26 mouse cellular contexts compared by ENCODE assay signal in genomic region chr14:99456555-99456954, GRCm38 (mm10).
DNase-seq lines count a peak whose midpoint lies in the region; ATAC-seq lines count a peak whose summit lies in the region.
"Had no signal": no experiment of that assay in that cellular context is flagged by ENCODE, and none has a peak within 500 bp of the region (broad histone marks: within the 10 kb centered on the region; RNA-seq: fewer than 3 reads in every experiment).

No protein-coding gene starts in this region.

- H3K4me1 ChIP-seq in hindbrain, embryonic 16.5 days (ENCODE audit: control insufficient read depth, insufficient read depth, low read depth, low read length): no peaks in the 10 kb centered on the region
- no peaks in the 10 kb centered on the region for H3K4me1 ChIP-seq in hindbrain, embryonic 10.5 days (replicated peaks)
- H3K4me1 ChIP-seq: hindbrain, embryonic 13.5 days; midbrain, embryonic 13.5 days; neural tube, embryonic 12.5 days had no signal

- DNase-seq in cerebellum, postnatal 14 days: peak; percentile 23 to 40
- DNase-seq in hindbrain, embryonic 10.5 days (ENCODE audit: low spot score): no peak
- peak; percentile 44 for DNase-seq in fibroblast of lung, adult 2 months (ENCODE audit: low read depth)
- no peak for DNase-seq in neural tube, embryonic 10.5 days (ENCODE audit: extremely low spot score, low spot score)
- no peak for DNase-seq in layer of hippocampus, adult 9-11 months
- DNase-seq: adrenal gland, postnatal 25 days; gastrocnemius, postnatal 36 days; heart, adult 18-20 months; heart, postnatal 36 days; kidney, adult 18-20 months; liver; lung, adult 2 months; lung, postnatal 10 days; spleen, adult 18-20 months; thymus, adult 18-20 months; thymus, postnatal 25 days had no signal

- H3K9ac ChIP-seq in hindbrain, embryonic 16.5 days (ENCODE audit: low read depth, low read length): no peak overlapping the region
- H3K9ac ChIP-seq: hindbrain, embryonic 13.5 days; liver, embryonic 14.5 days; midbrain, embryonic 13.5 days; neural tube, embryonic 12.5 days had no signal

- H3K36me3 ChIP-seq in hindbrain, embryonic 16.5 days (ENCODE audit: control insufficient read depth, insufficient read depth, low read length): no peaks in the 10 kb centered on the region
- no peaks in the 10 kb centered on the region for H3K36me3 ChIP-seq in hindbrain, embryonic 10.5 days
- H3K36me3 ChIP-seq: hindbrain, embryonic 13.5 days; midbrain, embryonic 13.5 days; neural tube, embryonic 12.5 days had no signal

- no peak overlapping the region for H3K4me2 ChIP-seq in hindbrain, embryonic 16.5 days (ENCODE audit: low read length)
- H3K4me2 ChIP-seq: heart, embryonic 11.5 days; hindbrain, embryonic 13.5 days; midbrain, embryonic 13.5 days; neural tube, embryonic 12.5 days had no signal

- no peaks in the 10 kb centered on the region for H3K9me3 ChIP-seq in hindbrain, embryonic 16.5 days (ENCODE audit: control insufficient read depth, low read length)
- no peaks in the 10 kb centered on the region for H3K9me3 ChIP-seq in hindbrain, embryonic 10.5 days
- H3K9me3 ChIP-seq: hindbrain, embryonic 13.5 days; midbrain, embryonic 13.5 days; neural tube, embryonic 12.5 days had no signal

- H3K27me3 ChIP-seq in hindbrain, embryonic 16.5 days (replicated peaks; ENCODE audit: control insufficient read depth, insufficient read depth, low read length): no peaks in the 10 kb centered on the region
- H3K27me3 ChIP-seq in hindbrain, embryonic 10.5 days (ENCODE audit: insufficient read depth, poor library complexity, severe bottlenecking): no peaks in the 10 kb centered on the region
- H3K27me3 ChIP-seq: hindbrain, embryonic 13.5 days; midbrain, embryonic 13.5 days; neural tube, embryonic 12.5 days had no signal

- 82% methylated on average over 10 of the region's 10 CpGs for WGBS in hindbrain, embryonic 16.5 days
- WGBS in hindbrain, embryonic 10.5 days: 90% methylated on average over 10 of the region's 10 CpGs

- no peak overlapping the region for H3K4me3 ChIP-seq in hindbrain, embryonic 16.5 days (ENCODE audit: low read length)
- H3K4me3 ChIP-seq in hindbrain, embryonic 10.5 days: no peak overlapping the region
- H3K4me3 ChIP-seq: hindbrain, embryonic 13.5 days; midbrain, embryonic 13.5 days; neural tube, embryonic 12.5 days had no signal

- H3K27ac ChIP-seq in hindbrain, embryonic 16.5 days (ENCODE audit: low read depth, low read length): no peak overlapping the region
- no peak overlapping the region for H3K27ac ChIP-seq in hindbrain, embryonic 10.5 days
- H3K27ac ChIP-seq: hindbrain, embryonic 13.5 days; liver, embryonic 14.5 days; macrophage; midbrain, embryonic 13.5 days; neural tube, embryonic 12.5 days had no signal

- no peak for ATAC-seq in cerebellum, adult (ENCODE audit: insufficient number of reproducible peaks, low FRiP score, low TSS enrichment)
- peak; percentile 42; the same call in 1 of the 2 replicates for ATAC-seq in hindbrain, embryonic 16.5 days
- ATAC-seq: CD4-positive, CD25-positive, alpha-beta regulatory T cell, adult 4 months; forebrain, embryonic 14.5 days; midbrain, embryonic 13.5 days had no signal

Comparison
In these comparisons a context has a peak if more than half of its experiments do, and no peak if none do; other contexts are left out.
1. DNase-seq: peak in cerebellum, postnatal 14 days (2 of 2) and fibroblast of lung, adult 2 months (single experiment); none in hindbrain, embryonic 10.5 days (single experiment), neural tube, embryonic 10.5 days (single experiment) and layer of hippocampus, adult 9-11 months (single experiment).